ENCODE assay signal across 35 mouse cellular contexts in the genomic region with DNA sequence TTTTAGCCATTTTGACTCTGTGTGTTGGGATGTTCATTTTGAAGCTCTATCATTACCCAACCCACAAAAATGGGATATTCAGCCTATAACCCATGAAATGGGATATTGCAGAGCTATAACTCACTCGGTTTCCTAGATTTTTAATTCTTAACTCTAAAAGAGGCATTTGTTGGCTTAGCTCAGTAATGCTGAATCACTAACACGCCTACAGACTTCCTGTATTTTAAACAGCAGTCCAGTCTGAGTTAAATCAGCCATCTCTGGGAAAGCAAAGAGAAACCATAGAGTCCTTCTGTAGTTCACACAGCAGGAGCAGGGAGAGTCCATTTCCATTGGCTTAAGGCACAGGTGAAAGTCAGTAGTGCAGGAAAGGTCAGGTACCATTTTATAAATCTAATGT.
DNase-seq lines count a peak whose midpoint lies in the region; ATAC-seq lines count a peak whose summit lies in the region.
"Had no signal": no experiment of that assay in that cellular context is flagged by ENCODE, and none has a peak within 500 bp of the region (broad histone marks: within the 10 kb centered on the region; RNA-seq: fewer than 3 reads in every experiment).

No protein-coding gene starts in this region.

- no peaks in the 10 kb centered on the region for H3K9me3 ChIP-seq in neural tube, embryonic 12.5 days
- no peaks in the 10 kb centered on the region for H3K9me3 ChIP-seq in neural tube, embryonic 15.5 days (replicated peaks)
- H3K9me3 ChIP-seq: embryonic facial prominence, embryonic 13.5 days; forebrain, embryonic 12.5 days; heart, embryonic 13.5 days; hindbrain, embryonic 10.5 days; neural tube, embryonic 13.5 days had no signal

- 0 out of 2 replicates have a peak, but pooled peaks cover 4% of the 10 kb centered on the region for H3K4me1 ChIP-seq in neural tube, embryonic 12.5 days
- no peaks in the 10 kb centered on the region for H3K4me1 ChIP-seq in neural tube, embryonic 15.5 days
- H3K4me1 ChIP-seq: embryonic facial prominence, embryonic 13.5 days; forebrain, embryonic 12.5 days; heart, embryonic 13.5 days had no signal

- WGBS in neural tube, embryonic 12.5 days, result 68% methylated on average over 2 of the region's 2 CpGs
- 63% methylated on average over 2 of the region's 2 CpGs for WGBS in neural tube, embryonic 15.5 days

- H3K4me3 ChIP-seq in neural tube, embryonic 12.5 days, result no peak overlapping the region
- no peak overlapping the region for H3K4me3 ChIP-seq in neural tube, embryonic 15.5 days (replicated peaks)
- H3K4me3 ChIP-seq: embryonic facial prominence, embryonic 13.5 days; erythroblast, embryonic 14.5 days; forebrain, embryonic 12.5 days; gastrocnemius, adult 2 months; heart, embryonic 13.5 days; hindbrain, embryonic 10.5 days; neural tube, embryonic 13.5 days had no signal

- ATAC-seq in neural tube, embryonic 12.5 days (ENCODE audit: low FRiP score, low read depth), result peak; percentile 14; the same call in 1 of the 2 replicates
- no peak for ATAC-seq in neural tube, embryonic 15.5 days (ENCODE audit: low FRiP score)
- peak; percentile 61 to 91; a peak in 3 of 4 replicates for ATAC-seq in hematopoietic stem cell, adult 5-6 weeks (replicated peaks in 1 of 2; ENCODE audit: insufficient read depth in 1 of 2, low FRiP score in 2 of 2, low TSS enrichment in 1 of 2, low read depth in 1 of 2, poor library complexity in 2 of 2, severe bottlenecking in 2 of 2)
- ATAC-seq: hindbrain, postnatal 0 days; intestine, embryonic 16.5 days; midbrain, embryonic 16.5 days had no signal

- peak; percentile 63 for DNase-seq in brain, adult 2 months (ENCODE audit: low read depth, low spot score)
- DNase-seq in lung, postnatal 10 days, result no peak
- no peak for DNase-seq in gastrocnemius, adult 18-20 months (ENCODE audit: low spot score)
- DNase-seq in kidney, adult 9 months, result no peak
- DNase-seq: adrenal gland, postnatal 10 days; B cell, adult 2 months; cerebellum, adult 11 months; cerebellum, adult 9-10 months; cerebellum, postnatal 36 days; gastrocnemius, adult 2 months; heart, postnatal 10 days; kidney, adult 8-10 months; kidney, postnatal 10 days; layer of hippocampus, postnatal 36 days; liver; lung, adult 2 months; lung, postnatal 14 days; right cerebral cortex, postnatal 25 days; thymus, adult 2 months; thymus, postnatal 4 days had no signal

- no peak overlapping the region for H3K4me2 ChIP-seq in neural tube, embryonic 12.5 days (replicated peaks)
- H3K4me2 ChIP-seq in neural tube, embryonic 15.5 days, result no peak overlapping the region
- H3K4me2 ChIP-seq: embryonic facial prominence, embryonic 13.5 days; forebrain, embryonic 12.5 days; heart, embryonic 13.5 days; midbrain, embryonic 11.5 days; neural tube, embryonic 13.5 days had no signal

- H3K27me3 ChIP-seq in neural tube, embryonic 12.5 days (replicated peaks), result no peaks in the 10 kb centered on the region
- no peaks in the 10 kb centered on the region for H3K27me3 ChIP-seq in neural tube, embryonic 15.5 days (replicated peaks)
- H3K27me3 ChIP-seq: embryonic facial prominence, embryonic 13.5 days; forebrain, embryonic 12.5 days; heart, embryonic 13.5 days; neural tube, embryonic 13.5 days had no signal

- H3K27ac ChIP-seq in neural tube, embryonic 12.5 days, result no peak overlapping the region
- no peak overlapping the region for H3K27ac ChIP-seq in neural tube, embryonic 15.5 days (replicated peaks)
- H3K27ac ChIP-seq: embryonic facial prominence, embryonic 13.5 days; forebrain, embryonic 12.5 days; gastrocnemius, adult 2 months; heart, embryonic 13.5 days; hindbrain, embryonic 10.5 days; hindbrain, postnatal 0 days; liver, embryonic 14.5 days; neural tube, embryonic 13.5 days; stomach, postnatal 0 days had no signal

- no peaks in the 10 kb centered on the region for H3K36me3 ChIP-seq in neural tube, embryonic 12.5 days
- H3K36me3 ChIP-seq in neural tube, embryonic 15.5 days, result no peaks in the 10 kb centered on the region
- H3K36me3 ChIP-seq: embryonic facial prominence, embryonic 13.5 days; forebrain, embryonic 12.5 days; heart, embryonic 13.5 days; hindbrain, embryonic 10.5 days; neural tube, embryonic 13.5 days had no signal

- no peak overlapping the region for H3K9ac ChIP-seq in neural tube, embryonic 12.5 days
- H3K9ac ChIP-seq in neural tube, embryonic 15.5 days (replicated peaks), result no peak overlapping the region
- H3K9ac ChIP-seq: embryonic facial prominence, embryonic 13.5 days; forebrain, embryonic 12.5 days; heart, embryonic 13.5 days; liver, embryonic 14.5 days; neural tube, embryonic 13.5 days had no signal
